In genomic region chr5:140672603-140673002, GRCm38 (mm10) we compare ENCODE assay signal across 8 mouse cellular contexts. TPM values are rescaled to one million over a fixed set of nuclear protein-coding genes. Genes with fewer than 3 reads are reported as not detected.
DNase-seq lines count a peak whose midpoint lies in the region; ATAC-seq and TF ChIP-seq lines count a peak whose summit lies in the region.
"Not testable (repeated sequence)": the region's sequence is repeated elsewhere in the genome, so short reads cannot be mapped to it uniquely, and the experiment has no call there.

No protein-coding gene starts in this region.

- WGBS in heart, postnatal 0 days, result 87% methylated on average over 6 of the region's 6 CpGs
- 58% methylated on average over 6 of the region's 6 CpGs for WGBS in intestine, embryonic 15.5 days
- WGBS in lung, embryonic 15.5 days, result 79% methylated on average over 6 of the region's 6 CpGs
- WGBS in olfactory bulb, adult 2 months, result 92% methylated on average over 6 of the region's 6 CpGs
- WGBS in stomach, embryonic 16.5 days, result 60% methylated on average over 6 of the region's 6 CpGs

- not testable (repeated sequence) for TF ChIP-seq POLR2A in olfactory bulb, adult 2 months (IDR thresholded peaks at IDR 0.05; ENCODE audit: insufficient read depth, low read depth, low read length)

- intact Hi-C loops in heart, postnatal 25 days (cut with DNase I), result not testable (repeated sequence)

- not testable (repeated sequence) for H3K9ac ChIP-seq in heart, postnatal 0 days (replicated peaks; ENCODE audit: low read depth, low read length); intestine, embryonic 15.5 days; lung, embryonic 15.5 days; stomach, embryonic 16.5 days (ENCODE audit: low read length)

- H3K27ac ChIP-seq in heart, postnatal 0 days (ENCODE audit: low read depth); lung, embryonic 15.5 days: not testable (repeated sequence)
- peak overlapping the region; percentile 62; the same call in 1 of the 2 replicates for H3K27ac ChIP-seq in intestine, embryonic 15.5 days
- H3K27ac ChIP-seq in olfactory bulb, adult 2 months (ENCODE audit: insufficient read depth, low read depth, low read length), result peak overlapping the region; percentile 28; the same call in 1 of the 2 replicates
- peak overlapping the region; percentile 93 for H3K27ac ChIP-seq in stomach, embryonic 16.5 days (ENCODE audit: low read length)

- ATAC-seq in heart, postnatal 0 days (ENCODE audit: insufficient read depth, low read depth), result peak; percentile 45; the same call in 1 of the 2 replicates
- peak; percentile 79 for ATAC-seq in intestine, embryonic 15.5 days
- ATAC-seq in lung, embryonic 15.5 days (ENCODE audit: borderline replicate concordance, extremely low read depth, low FRiP score, low TSS enrichment), result 0 out of 2 replicates have a peak, but pooled peaks have one; percentile 24
- peak; percentile 89 for ATAC-seq in stomach, embryonic 16.5 days (ENCODE audit: insufficient read depth, low FRiP score)

- not testable (repeated sequence) for H3K27me3 ChIP-seq in heart, postnatal 0 days (ENCODE audit: control insufficient read depth, insufficient read depth, low read length); intestine, embryonic 15.5 days (replicated peaks); lung, embryonic 15.5 days; stomach, embryonic 16.5 days (ENCODE audit: control insufficient read depth, insufficient read depth, low read length)

- not testable (repeated sequence) for TF ChIP-seq EP300 in heart, postnatal 0 days (IDR thresholded peaks at IDR 0.05; ENCODE audit: low read depth)

- not testable (repeated sequence) for H3K9me3 ChIP-seq in heart, postnatal 0 days (replicated peaks; ENCODE audit: control insufficient read depth, low read length); intestine, embryonic 15.5 days; lung, embryonic 15.5 days; stomach, embryonic 16.5 days (replicated peaks; ENCODE audit: control insufficient read depth, low read length)

- H3K36me3 ChIP-seq in heart, postnatal 0 days (replicated peaks; ENCODE audit: control insufficient read depth, insufficient read depth, low read length), result peaks cover 29% of the 10 kb centered on the region
- H3K36me3 ChIP-seq in intestine, embryonic 15.5 days, result peaks cover 12% of the 10 kb centered on the region
- peaks cover 25% of the 10 kb centered on the region for H3K36me3 ChIP-seq in lung, embryonic 15.5 days
- peaks cover 20% of the 10 kb centered on the region for H3K36me3 ChIP-seq in stomach, embryonic 16.5 days (ENCODE audit: control insufficient read depth, insufficient read depth, low read length)

- not testable (repeated sequence) for H3K4me3 ChIP-seq in heart, postnatal 0 days (ENCODE audit: low read depth, low read length); intestine, embryonic 15.5 days (replicated peaks); lung, embryonic 15.5 days; olfactory bulb, adult 2 months (ENCODE audit: insufficient read depth, low read depth, low read length); stomach, embryonic 16.5 days (replicated peaks; ENCODE audit: low read length)

- not testable (repeated sequence) for TF ChIP-seq CTCF in heart, postnatal 0 days (IDR thresholded peaks at IDR 0.05; ENCODE audit: low read depth); olfactory bulb, adult 2 months (IDR thresholded peaks at IDR 0.05; ENCODE audit: insufficient read depth, low read depth, low read length)

- H3K4me2 ChIP-seq in heart, postnatal 0 days (ENCODE audit: low read depth, low read length); intestine, embryonic 15.5 days (replicated peaks); lung, embryonic 15.5 days; stomach, embryonic 16.5 days (ENCODE audit: low read depth, low read length): not testable (repeated sequence)

- H3K4me1 ChIP-seq in heart, postnatal 0 days (ENCODE audit: control insufficient read depth, insufficient read depth); intestine, embryonic 15.5 days (replicated peaks); lung, embryonic 15.5 days; stomach, embryonic 16.5 days (ENCODE audit: control insufficient read depth, insufficient read depth, low read length): not testable (repeated sequence)
- H3K4me1 ChIP-seq in olfactory bulb, adult 2 months (ENCODE audit: control insufficient read depth, insufficient read depth, low read length), result peaks cover 43% of the 10 kb centered on the region

- peak; percentile 55 for DNase-seq in adipocyte (ENCODE audit: low spot score)
- DNase-seq in heart, adult 18-20 months, result peak; percentile 25 to 64
- DNase-seq in heart, postnatal 0 days (ENCODE audit: low spot score), result not testable (repeated sequence)
- DNase-seq in heart, postnatal 25 days (ENCODE audit: low spot score), result peak; percentile 35

RNA-seq across cellular contexts. Expression of gene Ttyh3, which starts 23.8 kb away (rescaled TPM):
- 1 to 10 TPM; 7.6 to 7.7 TPM for total RNA-seq in heart, adult 18-20 months (2021)
- total RNA-seq in heart, postnatal 0 days (2014; rRNA removed; ENCODE audit: low replicate concordance), result 53.2 and 55.2 TPM in 2 replicates
- 8.5 and 8.9 TPM in 2 replicates for polyA plus RNA-seq in heart, postnatal 0 days (2015; fragmentation: Nextera tagmentation; extraction: Ambion mirVana)
- total RNA-seq in heart, postnatal 25 days (2021), result 10 to 100 TPM; 15.6 to 18.6 TPM
- 34.5 and 34.7 TPM in 2 replicates for polyA plus RNA-seq in intestine, embryonic 15.5 days (2015; fragmentation: Nextera tagmentation; extraction: Ambion mirVana)
- polyA plus RNA-seq in lung, embryonic 15.5 days (2015; fragmentation: Nextera tagmentation; extraction: Ambion mirVana), result 38.0 and 39.1 TPM in 2 replicates
- polyA plus RNA-seq in olfactory bulb, adult 2 months (2012; ENCODE audit: insufficient read depth, insufficient read length, low replicate concordance, missing spikeins), result not detected in 2 replicates
- 13.8 and 17.8 TPM in 2 replicates for polyA plus RNA-seq in stomach, embryonic 16.5 days (2015; fragmentation: Nextera tagmentation; extraction: Ambion mirVana)

RNA-seq across cellular contexts. Expression of gene Iqce, which starts 29.6 kb away (rescaled TPM):
- total RNA-seq in heart, adult 18-20 months (2021), result 1 to 10 TPM; 4.0 to 5.3 TPM
- 3.8 and 9.6 TPM in 2 replicates for total RNA-seq in heart, postnatal 0 days (2014; rRNA removed; ENCODE audit: low replicate concordance)
- 4.8 and 5.1 TPM in 2 replicates for polyA plus RNA-seq in heart, postnatal 0 days (2015; fragmentation: Nextera tagmentation; extraction: Ambion mirVana)
- 1 to 10 TPM; 4.5 to 7.5 TPM for total RNA-seq in heart, postnatal 25 days (2021)
- 18.8 and 19.4 TPM in 2 replicates for polyA plus RNA-seq in intestine, embryonic 15.5 days (2015; fragmentation: Nextera tagmentation; extraction: Ambion mirVana)
- 21.9 and 22.3 TPM in 2 replicates for polyA plus RNA-seq in lung, embryonic 15.5 days (2015; fragmentation: Nextera tagmentation; extraction: Ambion mirVana)
- not detected in 2 replicates for polyA plus RNA-seq in olfactory bulb, adult 2 months (2012; ENCODE audit: insufficient read depth, insufficient read length, low replicate concordance, missing spikeins)
- 19.2 and 21.1 TPM in 2 replicates for polyA plus RNA-seq in stomach, embryonic 16.5 days (2015; fragmentation: Nextera tagmentation; extraction: Ambion mirVana)

RNA-seq across cellular contexts. Expression of gene Brat1, which starts 32.2 kb away (rescaled TPM):
- total RNA-seq in heart, adult 18-20 months (2021), result 1 to 10 TPM; 6.4 to 7.8 TPM
- total RNA-seq in heart, postnatal 0 days (2014; rRNA removed; ENCODE audit: low replicate concordance), result 19.3 and 25.0 TPM in 2 replicates
- polyA plus RNA-seq in heart, postnatal 0 days (2015; fragmentation: Nextera tagmentation; extraction: Ambion mirVana), result 9.5 and 10.6 TPM in 2 replicates
- total RNA-seq in heart, postnatal 25 days (2021), result 1 to 10 TPM; 7.2 to 8.4 TPM
- 18.9 and 20.3 TPM in 2 replicates for polyA plus RNA-seq in intestine, embryonic 15.5 days (2015; fragmentation: Nextera tagmentation; extraction: Ambion mirVana)
- polyA plus RNA-seq in lung, embryonic 15.5 days (2015; fragmentation: Nextera tagmentation; extraction: Ambion mirVana), result 22.6 and 24.2 TPM in 2 replicates
- not detected in 2 replicates for polyA plus RNA-seq in olfactory bulb, adult 2 months (2012; ENCODE audit: insufficient read depth, insufficient read length, low replicate concordance, missing spikeins)
- polyA plus RNA-seq in stomach, embryonic 16.5 days (2015; fragmentation: Nextera tagmentation; extraction: Ambion mirVana), result 20.4 and 20.7 TPM in 2 replicates

RNA-seq across cellular contexts. Expression of gene Amz1, which starts 51.3 kb away (rescaled TPM):
- total RNA-seq in heart, adult 18-20 months (2021), result under 1 TPM; 0.47 to 0.75 TPM
- 0.08 and 0.15 TPM in 2 replicates for total RNA-seq in heart, postnatal 0 days (2014; rRNA removed; ENCODE audit: low replicate concordance)
- polyA plus RNA-seq in heart, postnatal 0 days (2015; fragmentation: Nextera tagmentation; extraction: Ambion mirVana), result 0.81 and 0.94 TPM in 2 replicates
- total RNA-seq in heart, postnatal 25 days (2021), result under 1 TPM; 0.08 to 0.44 TPM
- polyA plus RNA-seq in intestine, embryonic 15.5 days (2015; fragmentation: Nextera tagmentation; extraction: Ambion mirVana), result 1.1 TPM in 2 replicates
- 1.2 and 1.3 TPM in 2 replicates for polyA plus RNA-seq in lung, embryonic 15.5 days (2015; fragmentation: Nextera tagmentation; extraction: Ambion mirVana)
- not detected in 2 replicates for polyA plus RNA-seq in olfactory bulb, adult 2 months (2012; ENCODE audit: insufficient read depth, insufficient read length, low replicate concordance, missing spikeins)
- polyA plus RNA-seq in stomach, embryonic 16.5 days (2015; fragmentation: Nextera tagmentation; extraction: Ambion mirVana), result 1.00 and 1.2 TPM in 2 replicates

Comparison
In these comparisons a context has a peak if more than half of its experiments do, and no peak if none do; other contexts are left out.
1. ATAC-seq: peak in every context shown above with its lines; median percentile 89 in stomach, embryonic 16.5 days; 79 in intestine, embryonic 15.5 days; 45 in heart, postnatal 0 days; 24 in lung, embryonic 15.5 days.